Comparison of ENCODE assay signal across 8 mouse cellular contexts in genomic region chr14:40947431-40948394, GRCm38 (mm10). TPM values are rescaled to one million over a fixed set of nuclear protein-coding genes. Genes with fewer than 3 reads are reported as not detected.
DNase-seq lines count a peak whose midpoint lies in the region; ATAC-seq and TF ChIP-seq lines count a peak whose summit lies in the region.

No protein-coding gene starts in this region.

- H3K4me1 ChIP-seq in embryonic facial prominence, embryonic 13.5 days: peaks cover 44% of the 10 kb centered on the region
- peaks cover 42% of the 10 kb centered on the region for H3K4me1 ChIP-seq in limb, embryonic 15.5 days

- WGBS in embryonic facial prominence, embryonic 13.5 days: 68% methylated on average over 14 of the region's 14 CpGs
- 66% methylated on average over 14 of the region's 14 CpGs for WGBS in limb, embryonic 15.5 days

- TF ChIP-seq CTCF in left cerebral cortex, adult 2 months (IDR thresholded peaks at IDR 0.05): no peak

- peak overlapping the region; percentile 82 for H3K27ac ChIP-seq in left cerebral cortex, adult 2 months
- peak overlapping the region; percentile 86 for H3K27ac ChIP-seq in embryonic facial prominence, embryonic 13.5 days
- H3K27ac ChIP-seq in limb, embryonic 15.5 days: peak overlapping the region; percentile 78

- no peaks in the 10 kb centered on the region for H3K27me3 ChIP-seq in embryonic facial prominence, embryonic 13.5 days
- H3K27me3 ChIP-seq in limb, embryonic 15.5 days: no peaks in the 10 kb centered on the region

- H3K36me3 ChIP-seq in embryonic facial prominence, embryonic 13.5 days: peaks cover 9% of the 10 kb centered on the region; the same call in 1 of the 2 replicates
- no peaks in the 10 kb centered on the region for H3K36me3 ChIP-seq in limb, embryonic 15.5 days

- intact Hi-C loops in left cerebral cortex, adult 2 months (cut with DNase I): no loop called here
- intact Hi-C loops in left cerebral cortex, postnatal 25 days (cut with DNase I): no loop called here

- no peak overlapping the region for H3K9ac ChIP-seq in embryonic facial prominence, embryonic 13.5 days
- H3K9ac ChIP-seq in limb, embryonic 15.5 days: no peak overlapping the region

- H3K4me2 ChIP-seq in embryonic facial prominence, embryonic 13.5 days: peak overlapping the region; percentile 20; the same call in 1 of the 2 replicates
- H3K4me2 ChIP-seq in limb, embryonic 15.5 days: no peak overlapping the region

- ATAC-seq in embryonic facial prominence, embryonic 13.5 days (ENCODE audit: insufficient number of reproducible peaks, insufficient read depth, low FRiP score, low TSS enrichment, low read depth): peak; percentile 40; the same call in 1 of the 2 replicates
- no peak for ATAC-seq in limb, embryonic 15.5 days (ENCODE audit: insufficient number of reproducible peaks, low FRiP score, low TSS enrichment, low read depth)
- ATAC-seq in neutrophil, adult 5-6 weeks (ENCODE audit: extremely low read depth, insufficient number of reproducible peaks, low FRiP score, poor library complexity, severe bottlenecking): peak; percentile 69

- DNase-seq in left cerebral cortex, adult 2 months (ENCODE audit: extremely low spot score in 1 of 2, low spot score in 2 of 2): no peak
- no peak for DNase-seq in left cerebral cortex, postnatal 25 days (ENCODE audit: low spot score in 2 of 2)
- no peak for DNase-seq in gastrocnemius, postnatal 10 days
- no peak for DNase-seq in embryo, embryonic 10 days (ENCODE audit: low spot score)
- DNase-seq in cerebellum, adult 9-10 months: no peak

- H3K4me3 ChIP-seq in left cerebral cortex, adult 2 months: no peak overlapping the region
- no peak overlapping the region for H3K4me3 ChIP-seq in embryonic facial prominence, embryonic 13.5 days
- H3K4me3 ChIP-seq in limb, embryonic 15.5 days: no peak overlapping the region

- no peaks in the 10 kb centered on the region for H3K9me3 ChIP-seq in embryonic facial prominence, embryonic 13.5 days
- no peaks in the 10 kb centered on the region for H3K9me3 ChIP-seq in limb, embryonic 15.5 days

RNA-seq across cellular contexts. Expression of gene Tspan14, which starts 18.9 kb away (rescaled TPM):
- 10 to 100 TPM; 50.2 to 52.1 TPM for total RNA-seq in left cerebral cortex, adult 2 months (2021)
- total RNA-seq in left cerebral cortex, postnatal 25 days (2021): 10 to 100 TPM; 58.1 to 61.8 TPM
- polyA plus RNA-seq in embryonic facial prominence, embryonic 13.5 days (2015; fragmentation: Nextera tagmentation; extraction: Ambion mirVana): 87.6 and 91.1 TPM in 2 replicates
- 70.3 and 76.9 TPM in 2 replicates for polyA plus RNA-seq in limb, embryonic 15.5 days (2015; fragmentation: Nextera tagmentation; extraction: Ambion mirVana)
- 56.7 and 60.5 TPM in 2 replicates for total RNA-seq in neutrophil, adult 5-6 weeks (2017)
- total RNA-seq in gastrocnemius, postnatal 10 days (2021): 10 to 100 TPM; 17.2 to 19.1 TPM

RNA-seq across cellular contexts. Expression of gene Sh2d4b, which starts 54.6 kb away (rescaled TPM):
- total RNA-seq in left cerebral cortex, adult 2 months (2021): 1 to 10 TPM; 5.8 to 6.7 TPM
- total RNA-seq in left cerebral cortex, postnatal 25 days (2021): 1 to 10 TPM; 2.9 to 4.4 TPM
- polyA plus RNA-seq in embryonic facial prominence, embryonic 13.5 days (2015; fragmentation: Nextera tagmentation; extraction: Ambion mirVana): 0.74 and 0.96 TPM in 2 replicates
- 0.58 and 0.79 TPM in 2 replicates for polyA plus RNA-seq in limb, embryonic 15.5 days (2015; fragmentation: Nextera tagmentation; extraction: Ambion mirVana)
- total RNA-seq in neutrophil, adult 5-6 weeks (2017): 5.9 and 9.8 TPM in 2 replicates
- under 1 TPM; 0.56 to 0.87 TPM for total RNA-seq in gastrocnemius, postnatal 10 days (2021)
